Mouse (Mus musculus) embryonic facial prominence, embryonic 14.5 days (tissue): ENCODE data around the gene Agap1. TPM values are rescaled to one million over a fixed set of nuclear protein-coding genes. Genes with fewer than 3 reads are reported as not detected.

Experiments
- ATAC-seq: fragments of 200-750 bp; cut with Nextera tagmentation; 2 replicates; pipeline ENCODE4 v1.8.0; 2017; ENCODE audit warnings: low read depth, moderate number of reproducible peaks, moderate TSS enrichment
- DNase-seq: peaks from one replicate; pipeline ENCODE4 v3.0.0-alpha.2; 2015; ENCODE audit warnings: low spot score
- H3K27ac ChIP-seq: fragments of 300-500 bp; sonication (generic); replicated peaks from 2 replicates; pipeline ENCODE4 v1.5.1; 2014; ENCODE audit warnings: low read depth, mild to moderate bottlenecking, low read length, moderate library complexity
- H3K27me3 ChIP-seq: fragments of 300-500 bp; sonication (generic); replicated peaks from 2 replicates; pipeline ENCODE4 v1.6.1; 2014; ENCODE audit warnings: low read length; ENCODE audit not compliant: control insufficient read depth, insufficient read depth
- H3K36me3 ChIP-seq: fragments of 300-500 bp; sonication (generic); 2 replicates; pipeline ENCODE4 v1.6.1; 2014; ENCODE audit warnings: low read length, mixed read lengths; ENCODE audit not compliant: control insufficient read depth, insufficient read depth
- H3K4me1 ChIP-seq: fragments of 300-500 bp; sonication (generic); 2 replicates; pipeline ENCODE4 v1.6.1; 2014; ENCODE audit warnings: antibody characterized with exemption, low read length; ENCODE audit not compliant: control insufficient read depth, insufficient read depth
- H3K4me2 ChIP-seq: fragments of 300-500 bp; sonication (generic); 2 replicates; pipeline ENCODE4 v1.6.1; 2014; ENCODE audit warnings: low read depth, mild to moderate bottlenecking, low read length, moderate library complexity, mixed read lengths
- H3K4me3 ChIP-seq: fragments of 300-500 bp; sonication (generic); 2 replicates; pipeline ENCODE4 v1.5.1; 2014; ENCODE audit warnings: low read depth, mild to moderate bottlenecking, low read length
- H3K9ac ChIP-seq: fragments of 300-500 bp; sonication (generic); 2 replicates; pipeline ENCODE4 v1.6.1; 2014; ENCODE audit warnings: low read depth, mild to moderate bottlenecking, low read length, moderate library complexity, mixed read lengths
- H3K9me3 ChIP-seq: fragments of 300-500 bp; sonication (generic); 2 replicates; pipeline ENCODE4 v1.6.1; 2016; ENCODE audit warnings: low read length; ENCODE audit not compliant: control insufficient read depth
- WGBS: fragments of 180-500 bp; shearing (Covaris S2); extraction: QIAGEN DNeasy Blood & Tissue Kit; methylation state at CpG from one replicate; pipeline ENCODE4 v1.1.7; 2014; 5-methylcytosine and 5-hydroxymethylcytosine counted together
- polyA plus RNA-seq: library from polyadenylated mRNA; unstranded; fragments of >200 nt; fragmentation: Nextera tagmentation; extraction: Ambion mirVana; gene quantifications from 2 replicates; pipeline ENCODE4 v1.2.1, GENCODE M21; 2014

Agap1 gene
- polyA plus RNA-seq, 1 experiment from 2014 or later: 19.9 TPM

GRCm38 (mm10) chr1:89927061-89927661 lies 472.6 kb downstream of the Agap1 start:
- no peak for DNase-seq
- peaks cover 100% of the 10 kb centered on the region for H3K27me3 ChIP-seq
- H3K9me3 ChIP-seq: no peaks in the 10 kb centered on the region
- 5% methylated on average over 33 of the region's 36 CpGs for WGBS
- no peaks in the 10 kb centered on the region for H3K36me3 ChIP-seq
- no peak overlapping the region for H3K27ac ChIP-seq
- peaks cover 24% of the 10 kb centered on the region for H3K4me1 ChIP-seq
- peak overlapping the region; percentile 47 for H3K4me2 ChIP-seq
- no peak for ATAC-seq
- H3K9ac ChIP-seq: no peak overlapping the region
- H3K4me3 ChIP-seq: peak overlapping the region; percentile 21

DNA sequence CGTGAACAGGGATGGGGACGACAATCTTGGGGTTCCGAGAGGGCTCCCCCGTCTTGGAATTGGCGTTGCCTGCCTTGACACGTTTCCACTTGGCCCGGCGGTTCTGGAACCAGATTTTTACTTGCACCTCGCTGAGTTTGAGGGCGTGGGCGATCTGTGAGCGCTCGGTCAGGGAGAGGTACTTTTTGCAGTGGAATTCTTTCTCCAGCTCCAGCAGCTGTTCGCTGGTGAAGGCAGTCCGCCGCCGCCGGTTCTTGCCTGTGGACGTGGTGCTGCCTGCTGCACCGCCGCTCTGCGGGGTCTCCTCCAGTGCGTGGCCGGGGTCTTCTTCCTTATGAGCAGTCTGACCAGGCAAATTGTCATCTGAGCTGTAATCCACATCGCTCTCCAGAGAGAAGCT lies 474.1 kb downstream of the Agap1 start:
- DNase-seq (no peak), ATAC-seq (no peak)
- WGBS: 6% methylated on average over 17 of the region's 25 CpGs
- H3K9ac ChIP-seq: no peak overlapping the region
- H3K27me3 ChIP-seq: peaks cover 100% of the 10 kb centered on the region
- 0 out of 2 replicates have a peak overlapping the region, but pooled peaks have one; percentile 0 for H3K4me3 ChIP-seq
- peaks cover 18% of the 10 kb centered on the region for H3K4me1 ChIP-seq
- H3K27ac ChIP-seq: no peak overlapping the region
- peak overlapping the region; percentile 27 for H3K4me2 ChIP-seq
- H3K36me3 ChIP-seq: no peaks in the 10 kb centered on the region
- H3K9me3 ChIP-seq: no peaks in the 10 kb centered on the region

GRCm38 (mm10) chr1:89929181-89929580 lies 474.6 kb downstream of the Agap1 start:
- WGBS: 3% methylated on average over 6 of the region's 6 CpGs
- Histone ChIP-seq H3K4me1 (peaks cover 18% of the 10 kb centered on the region), H3K36me3 (no peaks in the 10 kb centered on the region), H3K27ac (no peak overlapping the region), H3K4me3 (0 out of 2 replicates have a peak overlapping the region, but pooled peaks have one; percentile 0), H3K9me3 (no peaks in the 10 kb centered on the region), H3K9ac (no peak overlapping the region), H3K27me3 (peaks cover 100% of the 10 kb centered on the region), H3K4me2 (peak overlapping the region; percentile 27; the same call in 1 of the 2 replicates)
- no peak for DNase-seq
- no peak for ATAC-seq

DNA sequence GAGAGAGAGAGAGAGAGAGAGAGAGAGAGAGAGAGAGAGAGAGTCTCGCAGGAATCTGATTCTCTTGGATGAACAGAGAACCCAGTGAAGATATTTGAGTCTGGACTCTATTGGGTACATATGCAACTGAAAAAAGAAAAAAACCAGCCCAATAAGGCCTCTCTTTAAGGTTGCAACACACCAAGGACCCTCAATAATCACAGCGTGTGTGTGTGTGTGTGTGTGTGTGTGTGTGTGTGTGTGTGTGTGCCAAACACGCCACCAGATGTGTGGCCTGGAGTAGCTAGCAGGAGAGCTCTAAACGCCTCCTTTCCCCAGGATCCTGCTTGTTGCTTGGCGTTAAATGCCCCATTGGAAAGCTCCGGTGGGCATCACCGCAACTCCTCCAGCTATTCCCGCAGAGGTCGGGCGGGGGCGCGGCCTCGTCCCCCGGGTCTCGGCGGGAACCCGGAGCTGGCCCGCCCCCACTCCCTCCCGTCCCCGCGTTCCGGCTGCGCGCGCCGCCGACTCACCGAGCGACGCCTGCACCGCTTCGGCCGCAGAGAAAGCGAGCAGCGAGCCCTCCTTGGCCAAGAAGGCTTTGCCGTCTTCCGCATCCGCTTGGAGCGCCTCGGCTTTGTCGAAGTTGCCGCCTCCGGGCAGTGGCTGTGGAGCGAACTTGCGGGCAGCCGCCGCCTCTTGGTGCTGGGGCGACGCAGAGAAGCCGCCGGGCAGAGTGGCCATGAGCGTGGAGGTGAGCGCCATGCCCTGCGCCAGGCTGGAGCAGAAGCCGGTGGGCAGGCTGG lies 475.3 kb downstream of the Agap1 start:
- peaks cover 18% of the 10 kb centered on the region for H3K4me1 ChIP-seq
- ATAC-seq: no peak
- H3K4me3 ChIP-seq: peak overlapping the region; percentile 45
- no peak for DNase-seq
- no peaks in the 10 kb centered on the region for H3K9me3 ChIP-seq
- H3K36me3 ChIP-seq: no peaks in the 10 kb centered on the region
- H3K4me2 ChIP-seq: peak overlapping the region; percentile 76
- under 1% methylated on average over 23 of the region's 55 CpGs for WGBS
- H3K27ac ChIP-seq: no peak overlapping the region
- peak overlapping the region; percentile 41; the same call in 1 of the 2 replicates for H3K9ac ChIP-seq
- peaks cover 100% of the 10 kb centered on the region for H3K27me3 ChIP-seq

- H3K9me3 ChIP-seq: no peaks in the 10 kb centered on the region
- WGBS: 0% methylated on average over 22 of the region's 45 CpGs
- H3K9ac ChIP-seq: peak overlapping the region; percentile 41; the same call in 1 of the 2 replicates
- H3K4me2 ChIP-seq: peak overlapping the region; percentile 76
- H3K27me3 ChIP-seq: peaks cover 100% of the 10 kb centered on the region
- H3K4me3 ChIP-seq: peak overlapping the region; percentile 45
- ATAC-seq (peak; percentile 27; the same call in 1 of the 2 replicates), DNase-seq (no peak)
- H3K36me3 ChIP-seq: no peaks in the 10 kb centered on the region
- no peak overlapping the region for H3K27ac ChIP-seq
- peaks cover 21% of the 10 kb centered on the region for H3K4me1 ChIP-seq
Observed at GRCm38 (mm10) chr1:89930551-89930950, 475.9 kb downstream of the Agap1 start.

- H3K27ac ChIP-seq: no peak within 1 kb of the TSS
- H3K9ac ChIP-seq: peak within 1 kb of the TSS; percentile 41; the same call in 1 of the 2 replicates
- 0% methylated on average over 29 of the region's 33 CpGs for WGBS
- peak; percentile 86 for DNase-seq
- peak within 1 kb of the TSS; percentile 45 for H3K4me3 ChIP-seq
- no peaks in the 10 kb centered on the region for H3K36me3 ChIP-seq
- peak within 1 kb of the TSS; percentile 76 for H3K4me2 ChIP-seq
- H3K27me3 ChIP-seq: peaks cover 100% of the 10 kb centered on the region
- H3K9me3 ChIP-seq: no peaks in the 10 kb centered on the region
- H3K4me1 ChIP-seq: peaks cover 22% of the 10 kb centered on the region
- peak; percentile 60 for ATAC-seq
Observed at GRCm38 (mm10) chr1:89931120-89931519, 476.5 kb downstream of the Agap1 start, which contains the start of gene Gbx2. Gene Gbx2 (minus strand): TSS chr1:89931179.

GRCm38 (mm10) chr1:89932021-89932423 lies 477.4 kb downstream of the Agap1 start:
- Histone ChIP-seq H3K9me3 (no peaks in the 10 kb centered on the region), H3K4me1 (peaks cover 22% of the 10 kb centered on the region), H3K4me3 (peak overlapping the region; percentile 45; the same call in 1 of the 2 replicates), H3K27ac (no peak overlapping the region), H3K4me2 (0 out of 2 replicates have a peak overlapping the region, but pooled peaks have one; percentile 4), H3K36me3 (no peaks in the 10 kb centered on the region), H3K27me3 (peaks cover 100% of the 10 kb centered on the region), H3K9ac (no peak overlapping the region)
- WGBS: 2% methylated on average over 19 of the region's 19 CpGs
- ATAC-seq (no peak), DNase-seq (no peak)

- DNase-seq: no peak
- no peak for ATAC-seq
- peaks cover 100% of the 10 kb centered on the region for H3K27me3 ChIP-seq
- 2% methylated on average over 16 of the region's 16 CpGs for WGBS
- no peaks in the 10 kb centered on the region for H3K9me3 ChIP-seq
- no peak overlapping the region for H3K4me3 ChIP-seq
- H3K4me2 ChIP-seq: no peak overlapping the region
- H3K36me3 ChIP-seq: no peaks in the 10 kb centered on the region
- peaks cover 20% of the 10 kb centered on the region for H3K4me1 ChIP-seq
- H3K27ac ChIP-seq: no peak overlapping the region
- H3K9ac ChIP-seq: no peak overlapping the region
Observed at GRCm38 (mm10) chr1:89932616-89933015, 478.0 kb downstream of the Agap1 start.
